Mouse (Mus musculus) mouse trophoblast stem cell (cell line): ENCODE data around the gene Gna11.

ENCODE experiments used
- in situ Hi-C, 2 experiments: fragments of 300-500 bp; cut with MseI, MboI; formaldehyde crosslinking; loops; 2 replicates in 1 of 2; 3 replicates in 1 of 2; pipeline ENCODE4 v1.15.1; 2025

Gene Gna11

GRCm38 (mm10) chr10:81507691-81508489 lies 37.1 kb downstream of the Gna11 start:
- in situ Hi-C loops: no loop called here

GRCm38 (mm10) chr10:81507095-81507494 lies 37.9 kb downstream of the Gna11 start:
- in situ Hi-C loops: no loop called here

GRCm38 (mm10) chr10:81505016-81505664 lies 39.9 kb downstream of the Gna11 start:
- in situ Hi-C loops: no loop called here

- in situ Hi-C loops: no loop called here
Observed at GRCm38 (mm10) chr10:81502658-81503057, 42.3 kb downstream of the Gna11 start.

- in situ Hi-C loops: no loop called here
Observed at GRCm38 (mm10) chr10:81501863-81502262, 43.1 kb downstream of the Gna11 start.

- in situ Hi-C loops: no loop called here
Observed at GRCm38 (mm10) chr10:81500032-81500431, 45.0 kb downstream of the Gna11 start, which contains the start of gene S1pr4. TSS of gene S1pr4 (minus strand) at chr10:81500132.

GRCm38 (mm10) chr10:81499250-81499901 lies 45.6 kb downstream of the Gna11 start:
- in situ Hi-C loops: loop anchor here in 1 of 2 experiments (5.0 kb wide), 1 partner anchor 33 kb away; no protein-coding TSS in a partner anchor

GRCm38 (mm10) chr10:81498316-81499249 lies 46.4 kb downstream of the Gna11 start:
- in situ Hi-C loops: loop anchor here in 1 of 2 experiments (5.0 kb wide), 1 partner anchor 34 kb away; no protein-coding TSS in a partner anchor

GRCm38 (mm10) chr10:81497401-81498270 lies 47.4 kb downstream of the Gna11 start:
- in situ Hi-C loops: loop anchor here in 1 of 2 experiments (5.0 kb wide), 1 partner anchor 35 kb away; no protein-coding TSS in a partner anchor

GRCm38 (mm10) chr10:81496969-81497368 lies 48.0 kb downstream of the Gna11 start:
- in situ Hi-C loops: loop anchor here in 1 of 2 experiments (5.0 kb wide), 1 partner anchor 35 kb away; no protein-coding TSS in a partner anchor

- in situ Hi-C loops: loop anchor here in 1 of 2 experiments (5.0 kb wide), 1 partner anchor 36 kb away; no protein-coding TSS in a partner anchor
Observed at GRCm38 (mm10) chr10:81496264-81496901, 48.6 kb downstream of the Gna11 start, which contains the start of gene Ncln. TSS of gene Ncln (minus strand) at chr10:81496392.

- in situ Hi-C loops: loop anchor here in 1 of 2 experiments (5.0 kb wide), 1 partner anchor 37 kb away; no protein-coding TSS in a partner anchor
Observed at GRCm38 (mm10) chr10:81495616-81496263, 49.2 kb downstream of the Gna11 start.

- in situ Hi-C loops: loop anchor here in 1 of 2 experiments (5.0 kb wide), 1 partner anchor 37 kb away; no protein-coding TSS in a partner anchor
Observed at GRCm38 (mm10) chr10:81495151-81495550, 49.8 kb downstream of the Gna11 start.

- in situ Hi-C loops: loop anchor here in 1 of 2 experiments (5.0 kb wide), 1 partner anchor 38 kb away; no protein-coding TSS in a partner anchor
Observed at GRCm38 (mm10) chr10:81494260-81495041, 50.5 kb downstream of the Gna11 start.

- in situ Hi-C loops: no loop called here
Observed at GRCm38 (mm10) chr10:81493601-81494220, 51.3 kb downstream of the Gna11 start.

- in situ Hi-C loops: no loop called here
Observed at GRCm38 (mm10) chr10:81492606-81493240, 52.3 kb downstream of the Gna11 start.

- in situ Hi-C loops: no loop called here
Observed at GRCm38 (mm10) chr10:81491018-81491417, 54.0 kb downstream of the Gna11 start.
